Mouse (Mus musculus) thymus, postnatal 4 days (tissue): ENCODE measurements around the gene Olfr923.
"Not testable (repeated sequence)": the region's sequence is repeated elsewhere in the genome, so short reads cannot be mapped to it uniquely, and the experiment has no call there.

Source experiments
- DNase-seq: peaks from one replicate; pipeline ENCODE4 v3.0.0; 2021

Olfr923 gene

GRCm38 (mm10) chr9:38826245-38826644 lies at the start of gene Olfr923:
Olfr923 (plus strand) TSS chr9:38826545.
- no peak for DNase-seq

DNA sequence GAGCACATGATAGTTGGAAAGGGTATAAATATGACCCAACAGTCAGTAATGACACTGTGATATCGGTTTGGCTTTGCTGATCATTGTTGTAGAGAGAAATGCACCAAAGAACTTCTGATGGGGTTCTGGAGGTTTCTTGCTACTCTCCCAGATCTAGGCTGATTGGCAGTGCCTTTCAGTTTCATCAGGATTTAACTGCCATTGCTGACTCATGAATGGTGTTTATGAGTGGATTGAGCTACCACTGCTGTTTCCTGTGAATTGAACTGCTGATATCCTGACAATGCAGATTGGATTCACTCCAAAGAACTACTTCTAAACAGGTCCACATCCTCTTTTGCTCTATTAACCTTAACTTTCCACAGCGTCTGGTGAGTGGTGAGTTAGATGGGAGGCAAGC lies 33.7 kb upstream of the Olfr923 start:
- DNase-seq, result no peak

DNA sequence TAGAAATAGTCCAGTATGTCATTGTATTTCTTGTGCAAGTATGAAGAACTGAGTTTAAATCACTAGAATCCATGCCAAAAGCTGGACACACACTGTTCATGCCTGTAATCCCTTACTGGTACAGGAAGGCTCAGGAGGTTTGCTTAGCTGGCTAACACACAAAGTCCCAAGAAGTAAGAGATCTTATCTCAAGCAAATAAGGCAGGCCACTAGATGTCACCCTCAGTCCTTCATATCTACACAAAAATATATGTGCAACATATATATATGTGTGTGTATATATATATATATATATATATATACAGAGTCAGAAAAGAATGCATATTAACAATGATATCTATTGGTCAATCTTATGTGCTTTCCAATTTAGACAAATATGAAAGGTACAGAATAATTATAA lies 20.6 kb upstream of the Olfr923 start:
- DNase-seq, result no peak

- DNase-seq, result no peak
Measured at GRCm38 (mm10) chr9:38814314-38814713, 12.0 kb upstream of the Olfr923 start, which contains the start of gene Olfr922. Olfr922 (plus strand) TSS chr9:38814614.

GRCm38 (mm10) chr9:38815458-38815986 lies 10.8 kb upstream of the Olfr923 start:
- no peak for DNase-seq

GRCm38 (mm10) chr9:38833027-38833426 lies 6.7 kb downstream of the Olfr923 start:
- no peak for DNase-seq

GRCm38 (mm10) chr9:38844149-38844548 lies 17.8 kb downstream of the Olfr923 start, which contains the start of gene Olfr924:
Olfr924 (plus strand) TSS chr9:38844449.
- DNase-seq, result no peak

DNA sequence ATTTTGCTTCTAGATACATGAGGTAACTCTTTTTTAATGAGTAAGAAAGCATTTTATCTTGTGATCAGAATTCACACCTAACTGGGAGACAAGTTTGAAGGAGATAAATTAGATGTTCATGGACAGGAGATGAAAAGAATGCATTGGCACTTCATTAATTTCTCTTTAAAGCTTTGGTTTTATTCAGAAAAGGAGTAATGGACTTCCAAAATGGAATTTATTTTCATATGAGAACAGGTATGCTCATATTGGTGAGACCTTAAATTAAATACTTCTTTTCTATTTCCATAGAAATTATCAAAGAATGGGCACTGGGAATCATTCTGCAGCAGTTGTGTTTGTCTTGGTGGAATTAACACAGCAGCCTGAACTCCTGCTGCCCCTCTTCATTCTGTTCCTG lies 28.4 kb downstream of the Olfr923 start, which contains the start of gene Olfr26:
Olfr26 (plus strand) TSS at position 301 of the 400 bp plus-strand sequence.
- no peak for DNase-seq

DNA sequence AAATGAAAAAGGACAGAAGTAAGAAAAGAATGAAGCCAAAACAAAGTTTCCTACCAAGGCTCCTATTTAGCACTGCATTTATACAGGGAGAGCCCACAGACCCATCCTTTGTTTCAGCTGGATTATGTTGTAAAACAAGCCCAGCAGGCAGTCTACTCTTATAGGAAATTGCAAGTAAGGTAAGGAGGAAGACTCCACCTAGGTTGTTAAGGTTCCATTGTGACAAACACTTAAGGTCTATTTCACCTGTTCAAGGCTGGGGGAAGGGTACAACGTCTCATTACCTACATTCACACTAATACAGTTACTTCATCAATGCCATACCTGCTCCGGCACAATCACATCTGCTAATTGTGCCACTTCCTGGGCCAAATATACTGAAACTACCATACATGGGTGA lies 48.5 kb downstream of the Olfr923 start:
- not testable (repeated sequence) for DNase-seq

DNA sequence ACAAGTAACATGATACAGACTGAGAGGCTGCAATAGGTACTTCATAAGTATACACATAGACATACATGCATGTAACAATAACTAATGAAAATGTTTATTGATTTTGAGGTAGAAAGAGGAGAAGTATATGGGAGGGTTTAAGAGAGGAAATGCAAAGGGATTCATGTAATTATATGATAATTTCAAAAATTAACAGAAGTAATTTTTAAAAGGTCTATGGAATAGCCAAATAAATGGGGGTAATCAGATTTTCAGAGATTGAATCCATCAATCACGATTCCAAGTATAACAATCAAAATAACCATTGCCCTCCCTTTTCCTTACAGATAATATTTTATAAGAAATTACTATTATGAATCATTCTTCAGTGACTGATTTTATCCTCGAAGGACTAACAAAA lies 50.5 kb downstream of the Olfr923 start, which contains the start of gene Olfr926:
Olfr926 (plus strand) TSS at position 301 of the 400 bp plus-strand sequence.
- DNase-seq, result no peak
